In genomic region chr14:46088968-46089691, GRCm38 (mm10) we compare ENCODE assay signal across 17 mouse cellular contexts.
A peak's percentile ranks its signal among the peaks of the same experiment; 100 is the strongest.
DNase-seq lines count a peak whose midpoint lies in the region; ATAC-seq and TF ChIP-seq lines count a peak whose summit lies in the region.
"Had no signal": no experiment of that assay in that cellular context is flagged by ENCODE, and none has a peak within 500 bp of the region (broad histone marks: within the 10 kb centered on the region; RNA-seq: fewer than 3 reads in every experiment).

No protein-coding gene starts in this region.

- TF ChIP-seq POLR2A in lung, adult 2 months (IDR thresholded peaks at IDR 0.05; ENCODE audit: borderline replicate concordance, extremely low read depth, low read depth, low read length): no peak
- TF ChIP-seq POLR2A in cerebellum, adult 2 months (IDR thresholded peaks at IDR 0.05; ENCODE audit: borderline replicate concordance, insufficient read depth, low read length): no peak

- H3K36me3 ChIP-seq in hindbrain, postnatal 0 days (ENCODE audit: insufficient read depth, low read length): no peaks in the 10 kb centered on the region
- no peaks in the 10 kb centered on the region for H3K36me3 ChIP-seq in hindbrain, embryonic 12.5 days
- H3K36me3 ChIP-seq in lung, embryonic 16.5 days (ENCODE audit: control insufficient read depth, insufficient read depth, low read length): no peaks in the 10 kb centered on the region
- H3K36me3 ChIP-seq: G1E; hindbrain, embryonic 10.5 days; liver, embryonic 12.5 days; neural tube, embryonic 13.5 days had no signal

- H3K9me3 ChIP-seq in hindbrain, postnatal 0 days (ENCODE audit: low read length): no peaks in the 10 kb centered on the region
- no peaks in the 10 kb centered on the region for H3K9me3 ChIP-seq in hindbrain, embryonic 12.5 days (replicated peaks)
- H3K9me3 ChIP-seq in lung, embryonic 16.5 days (ENCODE audit: control insufficient read depth, low read length): no peaks in the 10 kb centered on the region
- H3K9me3 ChIP-seq: G1E; hindbrain, embryonic 10.5 days; liver, embryonic 12.5 days; neural tube, embryonic 13.5 days had no signal

- no peak for TF ChIP-seq CTCF in hindbrain, postnatal 0 days (IDR thresholded peaks at IDR 0.05; ENCODE audit: low read depth)
- TF ChIP-seq CTCF in lung, adult 2 months (IDR thresholded peaks at IDR 0.05; ENCODE audit: insufficient read depth, low read length): no peak
- no peak for TF ChIP-seq CTCF in gastrocnemius, adult 2 months (IDR thresholded peaks at IDR 0.05)
- no peak for TF ChIP-seq CTCF in cerebellum, adult 2 months (IDR thresholded peaks at IDR 0.05; ENCODE audit: borderline replicate concordance, insufficient read depth, low read depth, low read length)

- intact Hi-C loops in gastrocnemius, adult 2 months (cut with DNase I): no loop called here

- H3K4me3 ChIP-seq in hindbrain, postnatal 0 days (ENCODE audit: low read length): no peak overlapping the region
- no peak overlapping the region for H3K4me3 ChIP-seq in hindbrain, embryonic 12.5 days
- no peak overlapping the region for H3K4me3 ChIP-seq in lung, embryonic 16.5 days (ENCODE audit: low read length)
- H3K4me3 ChIP-seq in lung, adult 2 months (replicated peaks; ENCODE audit: extremely low read depth, low read depth, low read length): no peak overlapping the region
- no peak overlapping the region for H3K4me3 ChIP-seq in gastrocnemius, adult 2 months
- H3K4me3 ChIP-seq in cerebellum, adult 2 months (replicated peaks; ENCODE audit: insufficient read depth, low read depth, low read length): no peak overlapping the region
- H3K4me3 ChIP-seq: hindbrain, embryonic 10.5 days; liver, embryonic 12.5 days; neural tube, embryonic 13.5 days had no signal

- no peak overlapping the region for H3K27ac ChIP-seq in hindbrain, postnatal 0 days
- H3K27ac ChIP-seq in hindbrain, embryonic 12.5 days: no peak overlapping the region
- H3K27ac ChIP-seq in lung, embryonic 16.5 days (ENCODE audit: low read length): no peak overlapping the region; the same call in 1 of the 2 replicates
- H3K27ac ChIP-seq in gastrocnemius, adult 2 months: no peak overlapping the region
- no peak overlapping the region for H3K27ac ChIP-seq in cerebellum, adult 2 months (ENCODE audit: insufficient read depth, low read length)
- H3K27ac ChIP-seq: hindbrain, embryonic 10.5 days; liver, embryonic 12.5 days; neural tube, embryonic 13.5 days had no signal

- H3K27me3 ChIP-seq in hindbrain, postnatal 0 days (ENCODE audit: insufficient read depth, low read length): no peaks in the 10 kb centered on the region
- no peaks in the 10 kb centered on the region for H3K27me3 ChIP-seq in hindbrain, embryonic 12.5 days
- no peaks in the 10 kb centered on the region for H3K27me3 ChIP-seq in lung, embryonic 16.5 days (ENCODE audit: control insufficient read depth, insufficient read depth, low read depth, low read length)
- H3K27me3 ChIP-seq in cerebellum, adult 2 months (ENCODE audit: control insufficient read depth, insufficient read depth, low read length): no peaks in the 10 kb centered on the region
- H3K27me3 ChIP-seq: liver, embryonic 12.5 days; neural tube, embryonic 13.5 days had no signal

- no peaks in the 10 kb centered on the region for H3K4me1 ChIP-seq in hindbrain, postnatal 0 days (ENCODE audit: insufficient read depth, low read length)
- H3K4me1 ChIP-seq in hindbrain, embryonic 12.5 days: no peaks in the 10 kb centered on the region
- H3K4me1 ChIP-seq in lung, embryonic 16.5 days (replicated peaks; ENCODE audit: control insufficient read depth, insufficient read depth, low read length): peaks cover 9% of the 10 kb centered on the region; the same call in 1 of the 2 replicates
- no peaks in the 10 kb centered on the region for H3K4me1 ChIP-seq in lung, adult 2 months (ENCODE audit: control insufficient read depth, insufficient read depth, low read length)
- no peaks in the 10 kb centered on the region for H3K4me1 ChIP-seq in cerebellum, adult 2 months (ENCODE audit: control insufficient read depth, insufficient read depth, low read length)
- H3K4me1 ChIP-seq: liver, embryonic 12.5 days; neural tube, embryonic 13.5 days had no signal

- 64% methylated on average over 12 of the region's 12 CpGs for WGBS in hindbrain, postnatal 0 days
- WGBS in hindbrain, embryonic 12.5 days: 78% methylated on average over 12 of the region's 12 CpGs
- WGBS in lung, embryonic 16.5 days: 39% methylated on average over 12 of the region's 12 CpGs
- WGBS in lung, adult 2 months: 57% methylated on average over 12 of the region's 12 CpGs
- WGBS in cerebellum, adult 2 months: 26% methylated on average over 12 of the region's 12 CpGs

- peak; percentile 19 for DNase-seq in hindbrain, postnatal 0 days (ENCODE audit: low spot score)
- DNase-seq in lung, adult 2 months: no peak
- peak; percentile 23 for DNase-seq in gastrocnemius, adult 2 months
- DNase-seq in lung, postnatal 4 days: peak; percentile 46 to 85
- no peak for DNase-seq in neural tube, embryonic 10.5 days (ENCODE audit: extremely low spot score, low spot score)
- no peak for DNase-seq in cerebellum, adult 2 months
- DNase-seq: B cell, adult 2 months; cerebellum, adult 11 months; embryo, embryonic 11 days; kidney, postnatal 25 days; thymus, adult 2 months had no signal

- no peak overlapping the region for H3K9ac ChIP-seq in hindbrain, postnatal 0 days (replicated peaks; ENCODE audit: low read length)
- H3K9ac ChIP-seq in hindbrain, embryonic 12.5 days: no peak overlapping the region
- no peak overlapping the region for H3K9ac ChIP-seq in lung, embryonic 16.5 days (ENCODE audit: low read length)
- H3K9ac ChIP-seq: liver, embryonic 12.5 days; neural tube, embryonic 13.5 days had no signal

- no peak overlapping the region for H3K4me2 ChIP-seq in hindbrain, postnatal 0 days (ENCODE audit: low read depth, low read length)
- H3K4me2 ChIP-seq in hindbrain, embryonic 12.5 days (replicated peaks): no peak overlapping the region
- no peak overlapping the region for H3K4me2 ChIP-seq in lung, embryonic 16.5 days (ENCODE audit: low read depth, low read length)
- H3K4me2 ChIP-seq: liver, embryonic 12.5 days; neural tube, embryonic 13.5 days had no signal

- ATAC-seq in hindbrain, postnatal 0 days: no peak
- ATAC-seq in hindbrain, embryonic 12.5 days (ENCODE audit: low FRiP score): no peak
- peak; percentile 95 for ATAC-seq in lung, embryonic 16.5 days (ENCODE audit: low read depth)
- ATAC-seq: liver, embryonic 12.5 days had no signal

Comparison
In these comparisons a context has a peak if more than half of its experiments do, and no peak if none do; other contexts are left out.
1. DNase-seq: peak in hindbrain, postnatal 0 days (single experiment), gastrocnemius, adult 2 months (single experiment) and lung, postnatal 4 days (2 of 2); none in lung, adult 2 months (single experiment), neural tube, embryonic 10.5 days (single experiment) and cerebellum, adult 2 months (0 of 2).